Mouse (Mus musculus): Measurements from ENCODE around the gene 1700001J03Rik. TPM values are rescaled to one million over a fixed set of nuclear protein-coding genes. Genes with fewer than 3 reads are reported as not detected.
A peak's percentile ranks its signal among the peaks of the same experiment; 100 is the strongest.
"Not testable (repeated sequence)": the region's sequence is repeated elsewhere in the genome, so short reads cannot be mapped to it uniquely, and the experiment has no call there.

1700001J03Rik gene
- polyA plus RNA-seq, 1 experiment = 0.71 TPM

DNA sequence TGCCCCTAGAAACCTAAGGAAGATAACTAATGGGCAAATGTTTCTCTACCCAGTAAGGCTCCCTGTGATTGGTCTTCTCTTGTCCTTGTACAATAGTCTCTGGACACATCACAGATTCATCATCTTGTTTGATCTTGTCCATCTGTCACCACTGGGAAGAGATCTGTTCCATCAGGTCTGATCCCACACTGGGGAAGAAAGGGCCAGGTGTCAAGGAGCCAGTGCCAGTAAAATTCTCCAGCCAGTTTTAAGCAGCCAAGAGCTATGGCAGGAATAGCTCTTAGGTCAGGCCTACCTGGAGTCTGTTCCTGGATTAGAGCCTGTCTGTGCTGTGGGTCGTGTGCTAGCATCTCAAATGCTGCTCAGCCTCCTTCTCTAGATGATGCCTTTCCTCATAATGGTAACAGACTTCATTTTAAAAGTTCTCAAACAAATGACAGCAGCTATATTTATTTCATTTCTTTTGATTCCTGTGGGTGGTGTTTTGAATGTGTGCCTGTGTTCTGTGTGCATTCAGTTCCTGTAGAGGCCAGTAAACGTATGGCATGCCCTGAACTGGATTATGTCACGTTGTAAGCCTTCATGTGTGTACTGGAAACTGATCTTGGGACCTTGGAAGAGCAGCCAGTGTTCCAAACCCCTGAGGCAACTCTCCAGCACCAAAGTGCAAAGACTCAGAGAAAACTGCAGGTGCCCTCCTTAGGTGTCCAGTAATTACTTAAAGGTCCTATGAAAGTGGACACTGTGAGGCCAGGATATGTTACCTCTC is 5.6 kb upstream of the 1700001J03Rik start:
- H3K27ac ChIP-seq (ENCODE audit: insufficient read depth, low read length) = no peak overlapping the region
- TF ChIP-seq POLR2A (IDR thresholded peaks at IDR 0.05; ENCODE audit: extremely low read depth, insufficient read depth, low read length) (no peak), CTCF (IDR thresholded peaks at IDR 0.05; ENCODE audit: extremely low read depth, insufficient read depth, low read length) (no peak)

DNA sequence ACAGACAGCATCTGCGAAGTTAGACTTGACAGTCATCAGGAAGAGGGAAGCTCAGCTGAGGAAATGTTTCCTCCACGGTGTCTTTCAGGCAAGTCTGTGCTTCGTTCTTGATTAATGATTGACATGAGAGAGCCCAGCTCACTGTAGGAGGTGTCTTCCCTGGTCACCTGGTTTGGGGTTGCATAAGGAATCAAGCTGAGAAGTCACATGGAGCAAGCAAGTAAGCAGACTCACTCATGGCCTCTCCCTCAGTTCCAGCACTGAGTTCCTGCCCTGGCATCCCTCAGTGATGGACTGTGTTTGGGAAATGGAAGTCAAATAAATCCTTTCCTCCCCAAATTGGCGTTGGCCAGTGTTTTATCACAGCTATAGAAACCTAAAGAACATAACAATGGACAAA is 5.0 kb upstream of the 1700001J03Rik start:
- Histone ChIP-seq H3K4me1 (ENCODE audit: control insufficient read depth, insufficient read depth, low read length) (no peaks in the 10 kb centered on the region), H3K27ac (ENCODE audit: insufficient read depth, low read length) (no peak overlapping the region), H3K4me3 (ENCODE audit: insufficient read depth, low read length) (no peak overlapping the region)
- no peak for TF ChIP-seq POLR2A (IDR thresholded peaks at IDR 0.05; ENCODE audit: extremely low read depth, insufficient read depth, low read length)
- TF ChIP-seq CTCF (IDR thresholded peaks at IDR 0.05; ENCODE audit: extremely low read depth, insufficient read depth, low read length) = no peak

More for the DNA sequence above, 5.6 kb upstream of the 1700001J03Rik start:
- no peaks in the 10 kb centered on the region for H3K4me1 ChIP-seq (ENCODE audit: control insufficient read depth, insufficient read depth, low read length)
- no peak overlapping the region for H3K4me3 ChIP-seq (ENCODE audit: insufficient read depth, low read length)

DNA sequence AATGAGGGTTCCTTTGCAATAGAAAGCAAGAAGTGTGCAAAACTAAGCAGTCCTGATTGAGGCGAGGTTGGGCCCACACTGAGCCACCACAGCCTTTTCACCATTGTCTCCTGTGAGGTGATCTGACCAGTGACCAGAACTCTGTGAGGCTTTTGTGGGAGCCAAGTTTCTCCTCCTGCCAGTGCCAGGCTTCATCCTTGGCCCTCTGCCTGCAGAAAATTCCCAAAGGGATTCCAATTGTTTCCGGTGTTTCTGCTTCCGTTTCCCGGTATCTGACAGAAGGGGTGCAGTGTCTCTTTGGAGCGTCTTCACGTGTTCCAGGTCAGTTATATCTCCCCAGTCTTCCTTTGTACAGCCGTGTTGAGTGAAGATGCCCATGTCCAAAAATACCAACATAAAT is 3.6 kb upstream of the 1700001J03Rik start:
- H3K4me3 ChIP-seq (ENCODE audit: insufficient read depth, low read length) = no peak overlapping the region
- TF ChIP-seq CTCF (IDR thresholded peaks at IDR 0.05; ENCODE audit: extremely low read depth, insufficient read depth, low read length) = no peak
- no peak for TF ChIP-seq POLR2A (IDR thresholded peaks at IDR 0.05; ENCODE audit: extremely low read depth, insufficient read depth, low read length)
- H3K4me1 ChIP-seq (ENCODE audit: control insufficient read depth, insufficient read depth, low read length) = no peaks in the 10 kb centered on the region
- no peak overlapping the region for H3K27ac ChIP-seq (ENCODE audit: insufficient read depth, low read length)

DNA sequence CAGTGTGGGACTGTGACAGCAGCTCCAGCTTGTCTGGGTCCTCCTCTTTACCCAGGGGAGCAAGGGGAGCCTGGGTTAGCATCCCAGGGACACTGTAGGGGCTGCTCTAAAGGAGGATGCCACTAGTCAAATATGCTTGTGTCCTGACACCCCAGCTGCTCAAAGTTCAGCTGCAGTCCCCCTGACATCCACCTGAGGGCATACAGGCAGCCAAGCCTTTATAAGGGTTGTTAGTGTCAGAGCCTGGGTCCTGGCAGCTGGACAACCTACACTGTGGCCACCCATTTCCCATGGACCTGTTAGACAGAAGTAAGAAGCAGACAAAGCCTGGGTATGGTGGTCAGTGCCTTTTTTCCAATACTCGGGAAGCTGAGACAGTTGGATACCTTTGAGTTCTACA is 3.0 kb upstream of the 1700001J03Rik start:
- no peaks in the 10 kb centered on the region for H3K4me1 ChIP-seq (ENCODE audit: control insufficient read depth, insufficient read depth, low read length)
- no peak overlapping the region for H3K27ac ChIP-seq (ENCODE audit: insufficient read depth, low read length)
- TF ChIP-seq CTCF (IDR thresholded peaks at IDR 0.05; ENCODE audit: extremely low read depth, insufficient read depth, low read length) = no peak
- no peak for TF ChIP-seq POLR2A (IDR thresholded peaks at IDR 0.05; ENCODE audit: extremely low read depth, insufficient read depth, low read length)
- H3K4me3 ChIP-seq (ENCODE audit: insufficient read depth, low read length) = no peak overlapping the region

DNA sequence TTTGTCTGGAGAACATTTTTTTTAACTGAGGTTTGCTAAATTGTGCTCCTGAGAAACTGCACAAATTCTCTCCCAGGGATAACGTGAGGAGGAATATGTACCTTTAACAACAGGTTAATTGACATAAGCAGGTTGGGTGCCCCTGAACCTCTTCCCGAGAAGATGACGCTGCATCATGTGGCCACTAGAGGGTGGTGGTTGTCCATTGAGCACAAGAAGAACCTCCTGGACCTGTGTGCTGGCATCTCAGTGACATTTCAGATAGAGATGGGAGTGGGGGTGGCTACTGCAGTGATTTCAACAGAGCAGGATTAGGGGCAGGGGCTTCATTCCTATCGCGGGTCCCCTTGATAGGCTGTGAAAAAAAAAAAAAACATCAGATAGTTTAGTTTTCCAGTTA is 2.3 kb upstream of the 1700001J03Rik start:
- H3K27ac ChIP-seq (ENCODE audit: insufficient read depth, low read length); H3K4me1 ChIP-seq (ENCODE audit: control insufficient read depth, insufficient read depth, low read length); H3K4me3 ChIP-seq (ENCODE audit: insufficient read depth, low read length): not testable (repeated sequence)
- peak; percentile 70 for TF ChIP-seq CTCF (IDR thresholded peaks at IDR 0.05; ENCODE audit: extremely low read depth, insufficient read depth, low read length)

DNA sequence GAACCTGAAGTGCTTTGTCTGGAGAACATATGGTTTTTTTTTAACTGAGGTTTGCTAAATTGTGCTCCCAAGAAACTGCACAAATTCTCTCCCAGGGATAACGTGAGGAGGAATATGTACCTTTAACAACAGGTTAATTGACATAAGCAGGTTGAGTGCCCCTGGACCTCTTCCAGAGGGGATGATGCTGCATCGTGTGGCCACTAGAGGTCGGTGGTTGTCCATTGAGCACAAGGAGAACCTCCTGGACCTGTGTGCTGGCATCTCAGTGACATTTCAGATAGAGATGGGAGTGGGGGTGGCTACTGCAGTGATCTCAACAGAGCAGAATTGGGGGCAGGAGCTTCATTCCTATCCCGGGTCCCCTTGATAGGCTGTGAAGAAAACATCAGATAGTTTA is 12.4 kb downstream of the 1700001J03Rik start:
- TF ChIP-seq CTCF (IDR thresholded peaks at IDR 0.05; ENCODE audit: extremely low read depth, insufficient read depth, low read length) = 0 out of 2 replicates have a peak, but pooled peaks have one; percentile 5
- H3K4me1 ChIP-seq (ENCODE audit: control insufficient read depth, insufficient read depth, low read length); H3K4me3 ChIP-seq (ENCODE audit: insufficient read depth, low read length); H3K27ac ChIP-seq (ENCODE audit: insufficient read depth, low read length): not testable (repeated sequence)

DNA sequence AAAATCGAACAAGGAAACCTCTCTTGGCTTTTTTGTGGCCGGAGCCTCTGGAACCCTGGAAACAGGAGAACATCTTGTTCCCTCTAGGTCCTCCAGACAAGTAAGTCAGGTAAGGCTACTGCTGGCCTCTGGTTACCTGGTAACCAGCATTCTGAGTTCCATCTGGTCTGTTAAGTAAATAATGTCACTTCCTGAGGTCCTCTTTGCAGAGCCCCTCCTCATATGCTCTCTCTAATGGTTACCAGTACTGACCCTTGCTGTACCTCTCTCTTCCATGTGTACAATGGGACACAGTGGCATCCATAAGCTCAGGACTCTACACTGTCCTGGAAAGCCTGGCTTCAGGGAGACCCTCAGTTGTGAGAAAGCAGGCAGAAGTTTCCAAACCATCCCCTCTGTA is 14.5 kb downstream of the 1700001J03Rik start, which contains the start of gene Gm6309:
Gene Gm6309, minus strand, starts transcription at position 101 of the 400 bp plus-strand sequence.
- H3K4me3 ChIP-seq (ENCODE audit: insufficient read depth, low read length); H3K27ac ChIP-seq (ENCODE audit: insufficient read depth, low read length); H3K4me1 ChIP-seq (ENCODE audit: control insufficient read depth, insufficient read depth, low read length): not testable (repeated sequence)

DNA sequence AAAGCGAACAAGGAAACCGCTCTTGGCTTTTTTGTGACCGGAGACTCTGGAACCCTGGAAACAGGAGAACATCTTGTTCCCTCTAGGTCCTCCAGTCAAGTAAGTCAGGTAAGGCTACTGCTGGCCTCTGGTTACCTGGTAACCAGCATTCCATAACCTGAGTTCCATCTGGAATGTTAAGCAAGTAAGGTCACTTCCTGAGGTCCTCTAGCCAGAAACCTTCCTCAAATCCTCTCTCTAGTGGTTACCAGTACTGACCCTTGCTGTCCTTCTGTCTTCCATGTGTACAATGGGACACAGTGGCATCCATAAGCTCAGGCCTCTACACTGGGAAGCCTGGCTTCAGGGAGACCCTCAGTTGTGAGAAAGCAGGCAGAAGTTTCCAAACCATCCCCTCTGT is 24.7 kb downstream of the 1700001J03Rik start, which contains the start of gene Gm5565:
Gene Gm5565, minus strand, starts transcription at position 101 of the 400 bp plus-strand sequence.
- H3K27ac ChIP-seq (ENCODE audit: insufficient read depth, low read length); H3K4me1 ChIP-seq (ENCODE audit: control insufficient read depth, insufficient read depth, low read length); H3K4me3 ChIP-seq (ENCODE audit: insufficient read depth, low read length): not testable (repeated sequence)

DNA sequence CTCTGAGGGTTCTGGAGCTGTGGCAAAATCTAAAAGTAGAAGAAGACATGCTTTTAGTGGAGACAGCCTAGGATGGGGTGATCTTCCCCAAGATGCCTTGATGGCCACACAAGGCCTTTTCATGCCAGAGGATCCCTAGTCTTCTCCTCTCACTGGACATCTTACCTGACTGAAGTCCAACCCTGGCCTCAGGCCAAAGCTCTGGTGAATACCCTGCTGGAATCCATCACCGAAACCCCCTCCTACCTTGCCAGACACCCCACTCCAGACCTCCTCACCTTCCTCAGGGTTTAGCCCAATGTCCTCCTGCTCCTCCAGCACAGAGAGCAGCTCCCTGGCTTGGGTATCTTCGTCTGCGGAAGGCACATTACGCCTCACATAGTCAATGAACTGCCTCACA is 26.8 kb downstream of the 1700001J03Rik start:
- not testable (repeated sequence) for H3K4me1 ChIP-seq (ENCODE audit: control insufficient read depth, insufficient read depth, low read length); H3K4me3 ChIP-seq (ENCODE audit: insufficient read depth, low read length); H3K27ac ChIP-seq (ENCODE audit: insufficient read depth, low read length)

DNA sequence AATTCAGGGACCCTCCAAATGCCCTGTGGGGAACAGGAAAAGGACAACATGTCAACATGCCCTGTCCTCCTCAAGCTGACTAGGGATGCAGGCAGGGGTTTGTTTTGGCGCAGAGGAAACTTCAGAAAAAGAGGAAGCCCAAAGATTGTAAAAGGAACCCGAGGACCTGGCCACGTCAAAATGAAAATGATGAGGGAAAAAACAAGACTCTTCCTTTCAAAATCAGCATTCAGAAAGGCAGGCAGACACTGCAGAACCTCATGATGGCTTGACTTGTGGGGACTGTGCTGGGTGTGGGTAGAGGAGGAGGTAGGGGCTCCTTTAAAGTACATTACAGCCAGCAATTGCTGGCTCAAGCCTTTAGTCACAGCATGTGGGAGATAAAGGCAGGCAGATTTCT is 34.6 kb downstream of the 1700001J03Rik start:
- Histone ChIP-seq H3K4me3 (ENCODE audit: insufficient read depth, low read length) (no peak overlapping the region), H3K4me1 (ENCODE audit: control insufficient read depth, insufficient read depth, low read length) (no peaks in the 10 kb centered on the region), H3K27ac (ENCODE audit: insufficient read depth, low read length) (no peak overlapping the region)
- no peak for TF ChIP-seq CTCF (IDR thresholded peaks at IDR 0.05; ENCODE audit: extremely low read depth, insufficient read depth, low read length)
- TF ChIP-seq POLR2A (IDR thresholded peaks at IDR 0.05; ENCODE audit: extremely low read depth, insufficient read depth, low read length) = no peak

DNA sequence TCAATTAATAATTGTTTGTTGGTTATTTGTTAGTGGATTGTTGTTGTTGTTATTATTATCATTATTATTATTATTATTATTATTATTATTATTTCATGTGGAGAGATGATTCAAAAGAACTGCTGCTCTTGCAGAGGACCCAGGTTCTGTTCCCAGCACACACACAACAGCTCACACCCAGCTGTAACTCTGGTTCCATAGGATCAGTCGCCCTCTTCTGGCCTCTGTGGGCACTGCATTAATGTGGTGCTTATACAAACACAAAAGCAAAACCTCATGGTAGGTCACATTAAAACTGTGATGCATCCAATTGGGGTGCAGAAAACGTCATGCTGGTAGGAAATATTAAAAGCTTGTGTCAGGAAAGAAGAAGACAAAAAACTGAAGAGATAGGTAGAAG is 37.2 kb downstream of the 1700001J03Rik start:
- Histone ChIP-seq H3K4me1 (ENCODE audit: control insufficient read depth, insufficient read depth, low read length) (no peaks in the 10 kb centered on the region), H3K4me3 (ENCODE audit: insufficient read depth, low read length) (no peak overlapping the region), H3K27ac (ENCODE audit: insufficient read depth, low read length) (no peak overlapping the region)
- no peak for TF ChIP-seq POLR2A (IDR thresholded peaks at IDR 0.05; ENCODE audit: extremely low read depth, insufficient read depth, low read length)
- no peak for TF ChIP-seq CTCF (IDR thresholded peaks at IDR 0.05; ENCODE audit: extremely low read depth, insufficient read depth, low read length)

Other genes starting within 250 kb of the 1700001J03Rik start
- not detected in 2 replicates for gene Cyp3a25, start 175.7 kb downstream of the 1700001J03Rik start, polyA plus RNA-seq (2012; rRNA removed)
- gene Cyp3a59, start 106.0 kb downstream of the 1700001J03Rik start, polyA plus RNA-seq (2012; rRNA removed) = not detected in 2 replicates
- gene Gm5565, start 24.8 kb downstream of the 1700001J03Rik start, polyA plus RNA-seq (2012; rRNA removed) = not detected in 2 replicates
- not detected in 2 replicates for gene Gm6309, start 14.6 kb downstream of the 1700001J03Rik start, polyA plus RNA-seq (2012; rRNA removed)
- gene Rnf6, start 36.3 kb upstream of the 1700001J03Rik start, polyA plus RNA-seq (2012; rRNA removed) = 47.5 and 51.1 TPM in 2 replicates
- 33.7 and 35.8 TPM in 2 replicates for gene Cdk8, start 45.9 kb upstream of the 1700001J03Rik start, polyA plus RNA-seq (2012; rRNA removed)
- gene Wasf3, start 199.7 kb upstream of the 1700001J03Rik start, polyA plus RNA-seq (2012; rRNA removed) = 59.9 and 61.7 TPM in 2 replicates